Mouse (Mus musculus) cortical plate, adult 2 months (tissue): ENCODE measurements at regions not wholly inside any gene's neighbourhood (a gene's known extent, or its start where the extent isn't known, plus 50 kb on each side); places are given as distances from the start of the nearest gene placed in this dataset.
"Not testable (repeated sequence)": the region's sequence is repeated elsewhere in the genome, so short reads cannot be mapped to it uniquely, and the experiment has no call there.

Source experiments
- CTCF ChIP-seq: fragments of 200-500 bp; IDR thresholded peaks from 2 replicates; pipeline ENCODE4 v1.5.1; 2011; ENCODE audit warnings: mild to moderate bottlenecking, control low read depth, low read length; ENCODE audit not compliant: insufficient read depth; ENCODE audit errors: extremely low read depth
- POLR2A ChIP-seq: fragments of 200-500 bp; IDR thresholded peaks from 2 replicates; pipeline ENCODE4 v1.6.1; 2011; ENCODE audit warnings: mild to moderate bottlenecking, low read length, control low read depth; ENCODE audit not compliant: insufficient read depth; ENCODE audit errors: extremely low read depth

GRCm38 (mm10) chr6:48252989-48253388 is 142.4 kb upstream of the Krba1 start:
- not testable (repeated sequence) for TF ChIP-seq POLR2A, CTCF
